Mouse (Mus musculus) CH12.LX (cell line): ENCODE measurements around the gene Vcan. TPM values are rescaled to one million over a fixed set of nuclear protein-coding genes. Genes with fewer than 3 reads are reported as not detected.
A peak's percentile ranks its signal among the peaks of the same experiment; 100 is the strongest.

Experiments
- DNase-seq: peaks from one replicate; pipeline ENCODE4 v3.0.0-alpha.2; 2013; ENCODE audit errors: extremely low read depth
- H3K27ac ChIP-seq: 2 replicates; pipeline ENCODE4 v1.5.1; 2012; ENCODE audit warnings: low read depth, mild to moderate bottlenecking, control low read depth, moderate library complexity; ENCODE audit not compliant: insufficient read depth
- H3K27me3 ChIP-seq: replicated peaks from 2 replicates; pipeline ENCODE3; 2012; ENCODE audit warnings: inconsistent platforms
- H3K36me3 ChIP-seq, 2 experiments: replicated peaks in 1 of 2; 2 replicates each; pipeline versions ENCODE3 to v1.6.1; 2012; ENCODE audit warnings: inconsistent platforms in 1 of 2, low read length in 1 of 2, mild to moderate bottlenecking in 1 of 2, mixed read lengths in 1 of 2, moderate library complexity in 1 of 2; ENCODE audit not compliant: control insufficient read depth in 1 of 2, insufficient read depth in 1 of 2
- H3K4me1 ChIP-seq, 2 experiments: 2 replicates each; pipeline ENCODE4 v1.6.1; 2012; ENCODE audit warnings: inconsistent platforms in 1 of 2, moderate library complexity in 1 of 2; ENCODE audit not compliant: insufficient read depth in 2 of 2, control insufficient read depth in 1 of 2
- H3K4me2 ChIP-seq: 2 replicates; pipeline ENCODE4 v1.6.1; 2012; ENCODE audit warnings: low read depth, mild to moderate bottlenecking, control low read depth; ENCODE audit not compliant: poor library complexity, insufficient read depth, severe bottlenecking
- H3K4me3 ChIP-seq, 3 experiments: fragments of 150-350 bp in 1 of 3; sonication (generic) in 1 of 3; replicated peaks in 1 of 3; 2 replicates each; pipeline versions ENCODE3 to v1.5.1; 2011 to 2012; ENCODE audit warnings: low read depth in 2 of 3, low read length in 2 of 3, mild to moderate bottlenecking in 2 of 3, moderate library complexity in 2 of 3, control low read depth in 1 of 3, improper control_type of control experiment in 1 of 3, inconsistent platforms in 1 of 3, mixed read lengths in 1 of 3; ENCODE audit not compliant: poor library complexity in 1 of 3
- H3K79me2 ChIP-seq: replicated peaks from 2 replicates; pipeline ENCODE4 v1.6.1; 2012; ENCODE audit warnings: mild to moderate bottlenecking, moderate library complexity; ENCODE audit not compliant: control insufficient read depth, poor library complexity, insufficient read depth, severe bottlenecking; ENCODE audit errors: extremely low read depth
- H3K9ac ChIP-seq: 2 replicates; pipeline ENCODE4 v1.6.1; 2012; ENCODE audit warnings: low read depth, mild to moderate bottlenecking, control low read depth, moderate library complexity; ENCODE audit not compliant: insufficient read depth
- H3K9me3 ChIP-seq: replicated peaks from 2 replicates; pipeline ENCODE3; 2012; ENCODE audit warnings: low read length, inconsistent platforms, mixed read lengths
- CHD2 ChIP-seq: IDR thresholded peaks from 2 replicates; pipeline ENCODE4 v1.6.1; 2011; ENCODE audit warnings: low read length, improper control_type of control experiment
- CTCF ChIP-seq, 2 experiments: IDR thresholded peaks in 1 of 2; conservative IDR thresholded peaks in 1 of 2; 2 replicates each; pipeline ENCODE4 v1.5.1; 2011 to 2012; ENCODE audit warnings: low read depth in 2 of 2, low read length in 2 of 2, improper control_type of control experiment in 1 of 2, inconsistent platforms in 1 of 2, mild to moderate bottlenecking in 1 of 2, moderate library complexity in 1 of 2
- ELF1 ChIP-seq: IDR thresholded peaks from 2 replicates; pipeline ENCODE4 v1.6.1; 2014; ENCODE audit warnings: low read depth, mild to moderate bottlenecking, inconsistent platforms, low read length, improper control_type of control experiment
- ETS1 ChIP-seq: conservative IDR thresholded peaks from 2 replicates; pipeline ENCODE4 v1.6.1; 2012; ENCODE audit warnings: low read depth, mild to moderate bottlenecking, inconsistent platforms, low read length, improper control_type of control experiment, moderate library complexity
- GABPA ChIP-seq: IDR thresholded peaks from 2 replicates; pipeline ENCODE4 v1.6.1; 2012; ENCODE audit warnings: low read depth, low read length, improper control_type of control experiment, inconsistent platforms; ENCODE audit not compliant: insufficient replicate concordance
- MAFK ChIP-seq: IDR thresholded peaks from 2 replicates; pipeline ENCODE4 v1.6.1; 2011; ENCODE audit warnings: low read length, improper control_type of control experiment; ENCODE audit not compliant: insufficient replicate concordance
- MEF2A ChIP-seq: IDR thresholded peaks from 2 replicates; pipeline ENCODE4 v1.6.1; 2014; ENCODE audit warnings: low read depth, mild to moderate bottlenecking, inconsistent platforms, low read length, improper control_type of control experiment, borderline replicate concordance
- NRF1 ChIP-seq: IDR thresholded peaks from 2 replicates; pipeline ENCODE4 v1.6.1; 2014; ENCODE audit warnings: low read depth, mild to moderate bottlenecking, inconsistent platforms, low read length, improper control_type of control experiment, moderate library complexity
- POLR2A ChIP-seq: IDR thresholded peaks from 2 replicates; pipeline ENCODE4 v1.6.1; 2011; ENCODE audit warnings: low read depth, mild to moderate bottlenecking, improper control_type of control experiment, low read length
- POLR2AphosphoS2 ChIP-seq: IDR thresholded peaks from 2 replicates; pipeline ENCODE4 v1.6.1; 2011; ENCODE audit warnings: low read depth, low read length, improper control_type of control experiment
- RAD21 ChIP-seq: IDR thresholded peaks from 2 replicates; pipeline ENCODE4 v1.6.1; 2011; ENCODE audit warnings: low read depth, mild to moderate bottlenecking, low read length, improper control_type of control experiment, moderate library complexity
- SIN3A ChIP-seq: IDR thresholded peaks from 2 replicates; pipeline ENCODE4 v1.6.1; 2012; ENCODE audit warnings: low read length, improper control_type of control experiment, inconsistent platforms
- TBP ChIP-seq: conservative IDR thresholded peaks from 2 replicates; pipeline ENCODE4 v1.6.1; 2011; ENCODE audit warnings: low read depth, low read length, improper control_type of control experiment
- USF2 ChIP-seq: conservative IDR thresholded peaks from 2 replicates; pipeline ENCODE4 v1.6.1; 2011; ENCODE audit warnings: low read depth, low read length, improper control_type of control experiment
- ZC3H11A ChIP-seq: IDR thresholded peaks from 2 replicates; pipeline ENCODE4 v1.6.1; 2012; ENCODE audit warnings: low read depth, mild to moderate bottlenecking, inconsistent platforms, low read length, improper control_type of control experiment
- ZKSCAN1 ChIP-seq: IDR thresholded peaks from 2 replicates; pipeline ENCODE4 v1.6.1; 2012; ENCODE audit warnings: low read depth, inconsistent platforms, low read length, improper control_type of control experiment, borderline replicate concordance
- ZMIZ1 ChIP-seq: IDR thresholded peaks from 2 replicates; pipeline ENCODE4 v1.6.1; 2012; ENCODE audit warnings: low read depth, mild to moderate bottlenecking, inconsistent platforms, low read length, improper control_type of control experiment
- dilution Hi-C: fragments of 300-500 bp; cut with MboI; formaldehyde crosslinking; loops from 2 replicates; pipeline ENCODE4 v1.14.3; 2020; ENCODE audit warnings: low sequenced_read_pairs; ENCODE audit not compliant: extremely low pct_unique_long_range_greater_than_20kb, extremely low pct_ligation_motif_present
- in situ Hi-C: fragments of 300-500 bp; cut with MboI; formaldehyde crosslinking; loops from 3 replicates; pipeline ENCODE4 v1.14.3; 2019; ENCODE audit warnings: low sequenced_read_pairs, low pct_ligation_motif_present, low pct_unique_long_range_greater_than_20kb, mixed read lengths
- polyA plus RNA-seq: library from polyadenylated mRNA; unstranded; fragments of >175 nt; gene quantifications from 2 replicates; pipeline ENCODE4 v1.2.1, GENCODE M21; 2012; ENCODE audit warnings: low read depth; ENCODE audit not compliant: insufficient read length
- total RNA-seq, 2 experiments: library from RNA; depleted of rRNA; stranded (reverse); fragments of 300-350 nt in 1 of 2; fragments of >200 nt in 1 of 2; gene quantifications; 2 replicates each; pipeline ENCODE4 v1.2.3; 2012 to 2014

The Vcan gene
- total and polyA plus RNA-seq, 3 experiments: 0.04 to 0.23 (median 0.07) TPM

DNA sequence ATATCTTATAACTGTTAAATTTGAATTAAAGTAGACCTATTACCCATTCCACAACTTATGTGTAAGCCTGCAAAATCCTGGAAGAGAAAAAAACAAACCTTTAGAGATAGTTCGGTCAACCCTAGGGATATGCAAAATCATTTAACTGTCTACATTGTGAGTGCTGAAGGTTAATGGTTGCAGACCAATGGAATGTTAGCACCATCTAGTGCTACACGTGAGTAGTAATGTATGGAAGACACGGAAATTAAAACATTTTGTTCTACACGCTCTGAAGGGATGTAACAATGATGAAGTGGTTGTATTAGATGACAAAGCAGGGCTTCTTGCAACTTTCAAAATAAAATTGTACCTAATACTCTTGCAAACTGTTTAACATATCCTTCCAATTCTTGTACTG is 39.9 kb downstream of the Vcan start:
- H3K4me3 ChIP-seq: no peak overlapping the region
- no peaks in the 10 kb centered on the region for H3K36me3 ChIP-seq
- TF ChIP-seq CTCF (conservative IDR thresholded peaks at IDR 0.05 in 1 of 2, IDR thresholded peaks at IDR 0.05 in 1 of 2; ENCODE audit: low read depth in 2 of 2, low read length in 2 of 2): peak in 1 of 2 experiments; percentile 40; a peak in 2 of 4 replicates
- no peak for TF ChIP-seq POLR2AphosphoS2
- TF ChIP-seq RAD21: peak; percentile 43
- H3K4me2 ChIP-seq: no peak overlapping the region
- H3K9ac ChIP-seq: no peak overlapping the region
- no peaks in the 10 kb centered on the region for H3K79me2 ChIP-seq
- DNase-seq: peak; percentile 13
- H3K27me3 ChIP-seq: no peaks in the 10 kb centered on the region
- dilution Hi-C loops (no loop called here), in situ Hi-C loops (no loop called here)
- no peak overlapping the region for H3K27ac ChIP-seq
- H3K4me1 ChIP-seq: peaks cover 0 to 10% of the 10 kb centered on the region in 2 experiments; a peak in 1 of 4 replicates
- H3K9me3 ChIP-seq: no peaks in the 10 kb centered on the region

DNA sequence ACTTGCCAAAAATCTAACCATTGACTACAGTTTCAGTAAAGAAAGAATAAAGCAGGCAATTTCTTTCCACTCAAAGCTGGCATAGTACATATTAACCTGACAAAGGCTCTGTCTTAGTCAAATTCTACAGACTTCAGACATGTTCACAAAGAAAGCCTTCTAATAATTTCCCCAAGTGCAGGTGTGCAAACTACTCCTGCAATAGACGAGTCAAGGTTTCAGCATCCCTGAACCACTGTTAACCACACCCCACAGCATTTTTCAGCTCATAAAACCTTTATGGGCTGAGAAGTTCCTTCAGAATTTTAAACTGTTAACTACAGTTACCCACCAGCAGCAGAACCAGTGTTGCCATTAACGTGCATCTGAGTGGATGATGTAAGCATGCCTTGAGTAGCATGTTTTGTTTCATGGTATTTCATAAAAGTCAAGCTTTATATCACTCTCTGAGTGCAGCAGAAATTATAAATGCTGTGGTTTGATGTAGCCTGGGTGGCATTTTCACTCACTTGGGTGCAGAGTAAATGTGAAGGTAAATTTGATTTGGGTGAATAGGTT is 42.2 kb downstream of the Vcan start:
- Histone ChIP-seq H3K4me3 (no peak overlapping the region), H3K4me1 (peaks cover 0 to 10% of the 10 kb centered on the region in 2 experiments; a peak in 1 of 4 replicates), H3K36me3 (no peaks in the 10 kb centered on the region), H3K79me2 (no peaks in the 10 kb centered on the region), H3K27me3 (no peaks in the 10 kb centered on the region), H3K27ac (no peak overlapping the region), H3K9me3 (no peaks in the 10 kb centered on the region), H3K9ac (no peak overlapping the region), H3K4me2 (no peak overlapping the region)
- no peak for DNase-seq
- TF ChIP-seq MEF2A (no peak), USF2 (no peak), ELF1 (no peak), TBP (no peak), NRF1 (no peak), ZC3H11A (no peak), GABPA (no peak), ETS1 (no peak), MAFK (no peak), CHD2 (no peak), SIN3A (no peak), POLR2AphosphoS2 (no peak), RAD21 (no peak), POLR2A (no peak), ZMIZ1 (no peak), ZKSCAN1 (no peak)
- dilution Hi-C loops (no loop called here), in situ Hi-C loops (loop anchor here (25.0 kb wide), 1 partner anchor 1137 kb away; no protein-coding TSS in a partner anchor)
